Mouse (Mus musculus) cerebellum, adult 2 months (tissue): ENCODE measurements at regions not wholly inside any gene's neighbourhood (a gene's known extent, or its start where the extent isn't known, plus 50 kb on each side); places are given as distances from the start of the nearest gene placed in this dataset.
A peak's percentile ranks its signal among the peaks of the same experiment; 100 is the strongest.

ENCODE experiments used
- DNase-seq, 2 experiments: peaks; one replicate each; pipeline ENCODE4 v3.0.0; 2021
- H3K27ac ChIP-seq: fragments of 200-500 bp; 2 replicates; pipeline ENCODE4 v1.5.1; 2012; ENCODE audit warnings: low read length, control low read depth, inconsistent platforms; ENCODE audit not compliant: insufficient read depth
- H3K27me3 ChIP-seq: fragments of 200-500 bp; 2 replicates; pipeline ENCODE4 v1.6.1; 2012; ENCODE audit warnings: inconsistent platforms, mild to moderate bottlenecking, low read length, moderate library complexity; ENCODE audit not compliant: control insufficient read depth, insufficient read depth
- H3K4me1 ChIP-seq: fragments of 200-500 bp; 2 replicates; pipeline ENCODE4 v1.6.1; 2011; ENCODE audit warnings: low read length; ENCODE audit not compliant: control insufficient read depth, insufficient read depth
- H3K4me3 ChIP-seq: fragments of 200-500 bp; replicated peaks from 2 replicates; pipeline ENCODE3; 2011; ENCODE audit warnings: mild to moderate bottlenecking, low read depth, low read length, control low read depth; ENCODE audit not compliant: insufficient read depth
- CTCF ChIP-seq: fragments of 200-500 bp; IDR thresholded peaks from 2 replicates; pipeline ENCODE4 v1.5.1; 2011; ENCODE audit warnings: low read depth, mild to moderate bottlenecking, control low read depth, low read length, moderate library complexity, borderline replicate concordance; ENCODE audit not compliant: insufficient read depth
- POLR2A ChIP-seq: fragments of 200-500 bp; IDR thresholded peaks from 2 replicates; pipeline ENCODE4 v1.6.1; 2011; ENCODE audit warnings: low read length, control low read depth, borderline replicate concordance; ENCODE audit not compliant: insufficient read depth
- WGBS: fragments of 180-500 bp; shearing (Covaris S2); methylation state at CpG from one replicate; pipeline ENCODE4 v1.1.7; 2018; 5-methylcytosine and 5-hydroxymethylcytosine counted together

DNA sequence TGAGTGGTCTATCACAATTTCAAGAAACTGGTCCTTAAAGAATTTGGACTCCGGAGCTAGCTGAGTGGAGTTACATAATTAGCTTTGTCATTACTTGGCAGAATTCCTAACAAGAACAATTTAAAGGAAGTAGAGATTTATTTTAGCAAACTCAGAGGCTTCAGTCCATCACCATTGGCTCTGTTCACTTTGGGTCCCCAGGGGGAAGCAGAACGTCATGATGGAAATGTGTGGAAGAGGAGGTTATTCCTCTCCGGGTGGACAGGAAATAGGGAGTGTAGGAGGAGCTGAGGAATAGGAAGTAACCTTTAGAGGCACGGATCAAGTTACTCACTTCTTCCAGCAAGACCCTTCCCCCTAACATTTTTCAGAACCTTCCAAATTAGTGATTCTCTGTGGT lies 83.3 kb upstream of the Serpine2 start:
- H3K27me3 ChIP-seq: no peaks in the 10 kb centered on the region
- H3K4me1 ChIP-seq: no peaks in the 10 kb centered on the region
- no peak overlapping the region for H3K27ac ChIP-seq
- no peak for DNase-seq
- WGBS: 53% methylated on average over 4 of the region's 4 CpGs
- H3K4me3 ChIP-seq: no peak overlapping the region
- no peak for TF ChIP-seq CTCF
- no peak for TF ChIP-seq POLR2A

- no peak overlapping the region for H3K27ac ChIP-seq
- no peaks in the 10 kb centered on the region for H3K4me1 ChIP-seq
- H3K4me3 ChIP-seq: no peak overlapping the region
- no peaks in the 10 kb centered on the region for H3K27me3 ChIP-seq
- no peak for DNase-seq
- WGBS: 76% methylated on average over 5 of the region's 5 CpGs
- no peak for TF ChIP-seq POLR2A
- no peak for TF ChIP-seq CTCF
Observed at GRCm38 (mm10) chr1:79932435-79932834, 71.5 kb upstream of the Serpine2 start.

- H3K27ac ChIP-seq: no peak overlapping the region
- H3K4me3 ChIP-seq: no peak overlapping the region
- no peaks in the 10 kb centered on the region for H3K27me3 ChIP-seq
- 51% methylated on average over 2 of the region's 2 CpGs for WGBS
- no peak for DNase-seq
- TF ChIP-seq CTCF (no peak), POLR2A (no peak)
- no peaks in the 10 kb centered on the region for H3K4me1 ChIP-seq
Observed at GRCm38 (mm10) chr1:79927740-79928139, 66.8 kb upstream of the Serpine2 start.

DNA sequence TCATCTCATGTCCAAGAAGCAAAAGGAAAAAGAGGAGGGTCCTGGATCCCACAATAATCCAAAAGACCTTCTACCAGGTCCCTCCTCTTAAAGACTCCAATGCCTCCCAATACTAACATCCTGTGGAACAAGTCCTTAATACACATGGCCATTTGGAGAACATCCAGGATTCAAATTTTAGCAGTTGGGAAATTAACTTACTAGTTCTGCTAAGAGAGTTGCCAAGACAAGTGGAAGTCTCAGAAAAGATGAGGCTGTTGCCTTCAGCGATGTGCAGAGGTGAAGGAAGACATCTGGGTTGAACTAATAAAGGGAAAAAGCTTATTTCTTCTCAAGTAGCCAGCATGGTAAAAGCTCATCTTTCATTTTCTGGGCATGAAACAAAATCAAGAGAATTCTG lies 64.8 kb upstream of the Serpine2 start:
- no peaks in the 10 kb centered on the region for H3K4me1 ChIP-seq
- WGBS: 57% methylated on average over 1 of the region's 1 CpGs
- no peak overlapping the region for H3K27ac ChIP-seq
- no peak for TF ChIP-seq CTCF
- TF ChIP-seq POLR2A: no peak
- no peak for DNase-seq
- H3K4me3 ChIP-seq: no peak overlapping the region
- H3K27me3 ChIP-seq: no peaks in the 10 kb centered on the region

DNA sequence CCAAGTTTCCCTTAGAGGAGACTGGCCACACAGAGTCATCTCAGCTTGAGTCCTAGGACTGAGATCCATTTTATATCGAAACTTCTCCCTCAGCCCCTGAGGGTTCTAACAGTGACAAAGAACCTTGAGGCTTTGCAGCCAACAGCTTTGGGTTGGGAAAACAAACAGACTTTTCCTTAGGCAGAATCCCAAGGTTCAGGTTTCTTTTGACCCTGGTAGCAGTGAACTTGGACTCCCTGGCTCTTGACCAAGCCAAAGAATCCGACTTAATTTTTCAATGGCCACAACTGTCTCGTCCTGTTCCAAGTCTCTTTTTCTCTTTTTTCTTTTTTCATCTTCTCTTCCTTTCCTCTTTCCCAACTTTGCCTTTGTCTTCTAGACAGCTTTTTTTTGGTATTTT lies 60.9 kb upstream of the Serpine2 start:
- no peaks in the 10 kb centered on the region for H3K27me3 ChIP-seq
- H3K4me3 ChIP-seq: no peak overlapping the region
- peak in 1 of 2 experiments; percentile 1 for DNase-seq
- no peak overlapping the region for H3K27ac ChIP-seq
- TF ChIP-seq CTCF (no peak), POLR2A (no peak)
- H3K4me1 ChIP-seq: no peaks in the 10 kb centered on the region
- WGBS: 59% methylated on average over 3 of the region's 3 CpGs

- no peak overlapping the region for H3K27ac ChIP-seq
- WGBS: 91% methylated on average over 3 of the region's 3 CpGs
- TF ChIP-seq CTCF (no peak), POLR2A (no peak)
- H3K4me1 ChIP-seq: no peaks in the 10 kb centered on the region
- H3K27me3 ChIP-seq: no peaks in the 10 kb centered on the region
- DNase-seq: no peak
- H3K4me3 ChIP-seq: no peak overlapping the region
Observed at GRCm38 (mm10) chr1:79921333-79921732, 60.4 kb upstream of the Serpine2 start.

GRCm38 (mm10) chr1:79917426-79918150 lies 56.6 kb upstream of the Serpine2 start:
- Histone ChIP-seq H3K4me1 (no peaks in the 10 kb centered on the region), H3K27ac (no peak overlapping the region), H3K4me3 (no peak overlapping the region), H3K27me3 (no peaks in the 10 kb centered on the region)
- 40% methylated on average over 7 of the region's 7 CpGs for WGBS
- no peak for TF ChIP-seq CTCF
- TF ChIP-seq POLR2A: no peak
- peak in 1 of 2 experiments; percentile 5 for DNase-seq
